Mouse (Mus musculus) lung, embryonic 16.5 days (tissue): ENCODE measurements around the gene Abhd17c. TPM values are rescaled to one million over a fixed set of nuclear protein-coding genes. Genes with fewer than 3 reads are reported as not detected.

Experiments
- ATAC-seq: fragments of 200-750 bp; cut with Nextera tagmentation; 2 replicates; pipeline ENCODE4 v1.8.0; 2017; ENCODE audit warnings: low read depth, mild to moderate bottlenecking, moderate library complexity
- H3K27ac ChIP-seq: fragments of 300-500 bp; sonication (generic); 2 replicates; pipeline ENCODE4 v1.5.1; 2014; ENCODE audit warnings: mild to moderate bottlenecking, control low read depth, low read length
- H3K27me3 ChIP-seq: fragments of 300-500 bp; sonication (generic); 2 replicates; pipeline ENCODE4 v1.6.1; 2014; ENCODE audit warnings: low read depth, low read length, mixed read lengths; ENCODE audit not compliant: control insufficient read depth, insufficient read depth
- H3K36me3 ChIP-seq: fragments of 300-500 bp; sonication (generic); 2 replicates; pipeline ENCODE4 v1.6.1; 2014; ENCODE audit warnings: low read length; ENCODE audit not compliant: control insufficient read depth, insufficient read depth
- H3K4me1 ChIP-seq: fragments of 300-500 bp; sonication (generic); replicated peaks from 2 replicates; pipeline ENCODE4 v1.6.1; 2014; ENCODE audit warnings: low read length, mixed read lengths; ENCODE audit not compliant: control insufficient read depth, insufficient read depth
- H3K4me2 ChIP-seq: fragments of 300-500 bp; sonication (generic); 2 replicates; pipeline ENCODE4 v1.6.1; 2014; ENCODE audit warnings: low read depth, low read length, control low read depth
- H3K4me3 ChIP-seq: fragments of 300-500 bp; sonication (generic); 2 replicates; pipeline ENCODE4 v1.5.1; 2014; ENCODE audit warnings: mild to moderate bottlenecking, low read length, control low read depth
- H3K9ac ChIP-seq: fragments of 300-500 bp; sonication (generic); 2 replicates; pipeline ENCODE4 v1.6.1; 2014; ENCODE audit warnings: low read length, control low read depth
- H3K9me3 ChIP-seq: fragments of 300-500 bp; sonication (generic); 2 replicates; pipeline ENCODE4 v1.6.1; 2016; ENCODE audit warnings: low read length; ENCODE audit not compliant: control insufficient read depth
- WGBS: fragments of 180-500 bp; shearing (Covaris S2); extraction: QIAGEN DNeasy Blood & Tissue Kit; methylation state at CpG from one replicate; pipeline ENCODE4 v1.1.7; 2014; 5-methylcytosine and 5-hydroxymethylcytosine counted together
- polyA plus RNA-seq: library from polyadenylated mRNA; unstranded; fragments of >200 nt; fragmentation: Nextera tagmentation; extraction: Ambion mirVana; gene quantifications from 2 replicates; pipeline ENCODE4 v1.2.1, GENCODE M21; 2015

The Abhd17c gene
- polyA plus RNA-seq, 1 experiment from 2014 or later: 9.8 TPM

DNA sequence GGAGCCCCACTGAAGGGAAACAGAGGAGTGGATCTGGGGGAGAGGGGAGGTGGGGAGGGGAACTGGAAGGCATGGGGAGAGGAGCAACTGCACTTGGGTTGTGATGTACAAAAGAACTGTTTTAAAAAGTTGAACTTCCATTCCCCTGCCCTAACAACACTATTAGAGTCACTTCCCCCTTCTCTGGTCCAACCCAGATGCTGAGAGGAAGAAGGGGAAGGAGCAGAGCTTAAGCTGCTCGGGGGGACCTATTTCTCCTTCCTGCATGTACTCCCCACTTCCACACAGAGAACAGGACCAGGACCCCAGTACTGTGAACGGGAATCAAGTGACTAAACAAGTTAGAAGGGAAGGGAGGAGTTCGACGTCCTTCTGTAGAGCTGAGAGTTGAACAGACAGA is 11.9 kb upstream of the Abhd17c start:
- WGBS: 57% methylated on average over 4 of the region's 4 CpGs
- Histone ChIP-seq H3K4me2 (no peak overlapping the region), H3K9me3 (no peaks in the 10 kb centered on the region)

DNA sequence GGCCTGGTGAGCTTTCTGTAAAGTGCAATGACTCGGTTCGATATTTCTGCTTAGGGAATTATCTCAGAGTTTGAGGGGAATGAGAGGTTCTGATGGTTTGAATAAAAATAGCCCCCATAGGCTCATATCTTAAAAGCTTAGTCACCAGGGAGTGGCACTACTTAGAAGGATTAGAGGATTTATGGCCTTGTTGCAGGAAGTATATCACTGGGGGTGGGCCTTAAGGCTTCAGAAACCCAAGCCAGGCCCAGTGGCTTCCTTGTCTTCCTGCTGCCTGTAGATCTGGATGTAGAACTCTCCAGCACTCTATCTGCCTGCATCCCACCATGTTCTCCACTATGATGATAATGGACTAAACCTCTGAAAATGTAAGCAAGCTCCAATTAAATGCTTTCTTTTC is 7.7 kb upstream of the Abhd17c start:
- H3K4me1 ChIP-seq: no peaks in the 10 kb centered on the region
- H3K27ac ChIP-seq: no peak overlapping the region
- no peak overlapping the region for H3K4me2 ChIP-seq
- WGBS: 95% methylated on average over 2 of the region's 2 CpGs
- no peaks in the 10 kb centered on the region for H3K27me3 ChIP-seq
- no peaks in the 10 kb centered on the region for H3K36me3 ChIP-seq
- H3K9ac ChIP-seq: no peak overlapping the region
- no peak overlapping the region for H3K4me3 ChIP-seq
- H3K9me3 ChIP-seq: no peaks in the 10 kb centered on the region
- ATAC-seq: no peak

More for the DNA sequence above, 11.9 kb upstream of the Abhd17c start:
- Histone ChIP-seq H3K27ac (no peak overlapping the region), H3K4me3 (no peak overlapping the region), H3K9ac (no peak overlapping the region), H3K4me1 (no peaks in the 10 kb centered on the region), H3K27me3 (no peaks in the 10 kb centered on the region), H3K36me3 (no peaks in the 10 kb centered on the region)
- no peak for ATAC-seq

DNA sequence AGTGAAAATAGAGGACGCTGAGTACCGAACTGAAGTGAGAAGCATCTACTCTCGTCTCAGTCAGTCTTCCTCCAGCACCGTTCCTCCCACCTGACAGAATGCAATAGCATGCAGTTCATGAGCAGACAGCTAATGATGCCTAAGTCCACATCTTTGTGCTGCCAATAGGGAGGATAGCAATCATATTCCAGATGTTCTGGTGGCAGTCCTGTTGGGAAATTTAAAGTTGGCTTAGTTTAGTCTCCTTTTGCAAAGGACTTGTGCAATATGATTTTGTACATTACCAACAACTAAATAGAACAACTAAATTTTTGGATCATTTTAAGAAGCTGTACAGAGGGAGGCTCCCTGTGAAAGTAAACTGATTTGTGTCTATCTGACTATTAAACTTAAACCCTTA is 2.1 kb upstream of the Abhd17c start:
- H3K4me3 ChIP-seq: no peak overlapping the region
- WGBS: 81% methylated on average over 4 of the region's 4 CpGs
- no peaks in the 10 kb centered on the region for H3K9me3 ChIP-seq
- ATAC-seq: no peak
- no peak overlapping the region for H3K27ac ChIP-seq
- H3K27me3 ChIP-seq: no peaks in the 10 kb centered on the region
- H3K36me3 ChIP-seq: no peaks in the 10 kb centered on the region
- H3K9ac ChIP-seq: no peak overlapping the region
- no peak overlapping the region for H3K4me2 ChIP-seq
- peaks cover 16% of the 10 kb centered on the region for H3K4me1 ChIP-seq

DNA sequence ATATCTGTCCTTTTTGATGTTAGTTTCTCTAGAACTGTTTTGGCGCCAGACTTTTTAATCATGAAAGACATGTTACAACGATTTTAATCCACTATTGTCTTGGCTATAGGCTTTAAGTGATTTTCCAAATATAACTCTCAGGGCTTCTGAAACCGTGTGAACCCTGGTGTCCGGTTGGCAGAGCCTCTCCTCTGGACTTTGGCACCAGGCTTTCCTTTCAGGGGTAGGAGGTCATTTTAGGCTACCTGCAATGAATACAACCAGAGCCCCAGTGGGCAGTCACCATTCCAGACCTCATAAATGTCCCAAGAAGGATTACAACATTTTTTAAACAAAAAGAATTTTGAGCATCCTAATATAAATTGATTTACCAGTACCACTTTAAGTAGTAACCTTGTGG is 1.1 kb upstream of the Abhd17c start:
- H3K4me1 ChIP-seq: peaks cover 17% of the 10 kb centered on the region
- peak overlapping the region; percentile 98 for H3K9ac ChIP-seq
- peak overlapping the region; percentile 55 for H3K4me2 ChIP-seq
- H3K27ac ChIP-seq: no peak overlapping the region
- no peak for ATAC-seq
- H3K4me3 ChIP-seq: peak overlapping the region; percentile 95
- H3K9me3 ChIP-seq: no peaks in the 10 kb centered on the region
- H3K27me3 ChIP-seq: no peaks in the 10 kb centered on the region
- 68% methylated on average over 4 of the region's 4 CpGs for WGBS
- no peaks in the 10 kb centered on the region for H3K36me3 ChIP-seq

DNA sequence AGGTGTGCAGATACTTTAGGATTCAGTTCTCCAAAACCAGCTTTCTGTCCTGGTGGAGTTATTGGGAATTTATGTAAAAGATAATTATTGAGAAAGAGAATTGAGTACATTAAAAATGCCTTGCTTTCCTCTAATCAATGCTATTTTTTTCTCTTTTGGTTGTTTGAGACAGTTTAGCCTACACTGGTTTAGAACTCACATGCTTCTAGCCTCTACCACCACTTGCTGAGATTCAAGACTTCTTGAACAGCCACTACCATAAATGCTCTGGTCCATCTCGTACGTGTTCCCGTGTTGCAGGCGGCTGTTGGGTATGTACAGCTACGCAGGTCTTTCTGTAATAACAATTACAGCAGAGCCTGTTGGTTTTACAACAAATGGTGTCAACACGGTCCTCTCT is 681 bp upstream of the Abhd17c start:
- no peaks in the 10 kb centered on the region for H3K9me3 ChIP-seq
- H3K4me3 ChIP-seq: peak overlapping the region; percentile 95
- H3K36me3 ChIP-seq: no peaks in the 10 kb centered on the region
- ATAC-seq: 0 out of 2 replicates have a peak, but pooled peaks have one; percentile 2
- no peak overlapping the region for H3K27ac ChIP-seq
- no peaks in the 10 kb centered on the region for H3K27me3 ChIP-seq
- 56% methylated on average over 6 of the region's 6 CpGs for WGBS
- peaks cover 21% of the 10 kb centered on the region for H3K4me1 ChIP-seq
- peak overlapping the region; percentile 55 for H3K4me2 ChIP-seq
- H3K9ac ChIP-seq: peak overlapping the region; percentile 98

DNA sequence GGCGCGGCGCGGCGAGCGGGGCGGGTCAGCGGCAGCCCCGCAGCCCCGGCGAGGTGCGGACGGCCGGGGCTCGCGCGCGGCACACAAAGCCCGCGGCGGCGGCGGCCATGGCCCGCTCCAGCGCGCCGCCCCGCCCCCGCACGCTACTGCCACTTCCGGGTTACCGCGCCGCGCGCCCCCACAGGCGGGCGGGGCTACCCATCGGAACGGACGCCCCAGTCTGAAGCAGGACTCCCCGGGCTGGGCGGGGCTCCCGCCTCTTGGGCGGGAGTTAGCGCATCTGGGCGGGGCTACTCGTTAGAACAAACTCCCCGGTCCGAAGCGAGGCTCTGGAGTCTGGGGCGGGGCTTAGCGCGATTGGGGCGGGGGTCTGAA is 254 bp upstream of the Abhd17c start:
- H3K4me2 ChIP-seq: peak overlapping the region; percentile 90
- H3K4me3 ChIP-seq: peak overlapping the region; percentile 95
- peak overlapping the region; percentile 95 for H3K27ac ChIP-seq
- WGBS: under 1% methylated on average over 34 of the region's 55 CpGs
- H3K27me3 ChIP-seq: no peaks in the 10 kb centered on the region
- H3K9me3 ChIP-seq: no peaks in the 10 kb centered on the region
- ATAC-seq: peak; percentile 97
- no peaks in the 10 kb centered on the region for H3K36me3 ChIP-seq
- peaks cover 23% of the 10 kb centered on the region for H3K4me1 ChIP-seq
- H3K9ac ChIP-seq: peak overlapping the region; percentile 98

DNA sequence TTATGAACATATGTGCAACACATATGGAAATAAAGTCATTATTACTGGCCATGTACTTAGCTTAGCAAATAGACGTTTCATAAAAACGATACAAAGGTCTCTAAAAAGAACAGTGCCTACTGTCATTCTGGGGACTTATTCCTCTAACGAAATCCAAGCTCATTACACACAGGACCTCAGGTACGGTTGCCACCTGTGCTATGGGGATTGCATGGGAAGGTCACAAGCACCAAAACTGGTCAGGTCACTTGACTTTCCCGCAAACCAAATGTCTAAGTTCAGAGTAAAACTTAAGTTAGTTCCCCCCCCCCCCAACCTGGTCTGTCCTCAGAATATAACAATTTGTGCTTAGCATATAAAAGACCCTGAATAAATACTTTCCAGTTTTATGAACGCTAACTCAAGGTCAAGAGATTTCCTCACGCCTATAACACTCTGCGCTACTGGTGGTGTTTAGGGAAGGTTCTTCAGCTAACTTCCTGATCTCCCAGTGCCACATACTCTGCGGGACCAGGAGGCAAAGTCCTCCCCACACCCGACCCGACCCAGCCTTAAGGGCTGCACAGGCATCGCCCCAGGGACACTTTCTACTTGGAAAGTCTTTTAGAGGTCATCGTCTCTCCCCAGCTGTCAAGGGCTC is 1.2 kb downstream of the Abhd17c start:
- Histone ChIP-seq H3K4me1 (peaks cover 26% of the 10 kb centered on the region), H3K36me3 (no peaks in the 10 kb centered on the region), H3K4me3 (peak overlapping the region; percentile 95), H3K27me3 (no peaks in the 10 kb centered on the region), H3K27ac (peak overlapping the region; percentile 95), H3K9ac (peak overlapping the region; percentile 98), H3K4me2 (peak overlapping the region; percentile 90), H3K9me3 (no peaks in the 10 kb centered on the region)
- 5% methylated on average over 13 of the region's 13 CpGs for WGBS
- no peak for ATAC-seq

DNA sequence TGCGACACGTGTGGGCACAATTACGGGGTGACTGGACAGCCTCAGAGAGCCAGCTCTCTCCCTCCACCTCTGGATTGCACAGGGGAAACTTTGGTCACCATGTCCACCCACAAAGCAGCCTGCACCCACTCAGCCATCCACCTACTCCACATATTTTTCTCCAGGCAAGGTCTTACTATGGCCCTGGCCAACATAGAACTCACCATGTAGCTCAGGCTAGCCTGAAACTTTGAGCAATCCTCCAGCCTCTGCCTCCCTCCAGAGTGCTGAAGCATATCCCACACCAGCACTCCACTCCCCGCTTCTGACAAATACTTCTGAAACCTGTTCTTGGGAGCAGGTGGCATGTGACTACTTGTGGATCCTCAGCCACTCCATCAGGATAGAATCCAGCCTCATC is 1.9 kb downstream of the Abhd17c start:
- Histone ChIP-seq H3K9ac (peak overlapping the region; percentile 98; the same call in 1 of the 2 replicates), H3K27me3 (no peaks in the 10 kb centered on the region), H3K4me2 (peak overlapping the region; percentile 90), H3K4me1 (peaks cover 31% of the 10 kb centered on the region), H3K4me3 (peak overlapping the region; percentile 95), H3K9me3 (no peaks in the 10 kb centered on the region), H3K27ac (no peak overlapping the region), H3K36me3 (no peaks in the 10 kb centered on the region)
- 44% methylated on average over 4 of the region's 4 CpGs for WGBS
- no peak for ATAC-seq

DNA sequence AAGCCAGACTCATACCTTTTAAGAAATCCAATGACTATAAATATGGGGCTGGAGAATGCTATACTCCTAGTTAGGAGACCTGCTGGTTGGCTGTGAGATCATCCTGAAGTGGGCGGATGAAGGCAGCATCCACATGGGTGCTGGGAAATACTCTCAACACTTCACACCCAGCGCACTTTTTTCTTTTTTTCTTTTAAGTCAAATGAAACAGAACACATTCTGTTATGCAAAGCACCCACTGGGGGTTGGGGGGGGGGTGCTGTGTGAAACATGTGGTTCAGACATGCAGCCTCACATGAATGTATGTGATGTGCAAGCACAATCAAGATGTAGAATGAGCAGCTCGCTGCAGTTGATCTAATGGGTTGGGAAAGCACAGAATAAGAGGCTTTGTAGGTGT is 2.8 kb downstream of the Abhd17c start:
- H3K4me3 ChIP-seq: peak overlapping the region; percentile 11; the same call in 1 of the 2 replicates
- H3K9ac ChIP-seq: no peak overlapping the region
- no peak overlapping the region for H3K27ac ChIP-seq
- peaks cover 40% of the 10 kb centered on the region for H3K4me1 ChIP-seq
- H3K27me3 ChIP-seq: no peaks in the 10 kb centered on the region
- WGBS: 78% methylated on average over 3 of the region's 3 CpGs
- no peak for ATAC-seq
- H3K9me3 ChIP-seq: no peaks in the 10 kb centered on the region
- no peaks in the 10 kb centered on the region for H3K36me3 ChIP-seq
- peak overlapping the region; percentile 6 for H3K4me2 ChIP-seq
